Mouse (Mus musculus) CH12.LX (cell line): ENCODE results near the gene Atl1. TPM values are rescaled to one million over a fixed set of nuclear protein-coding genes. Genes with fewer than 3 reads are reported as not detected.

Source experiments
- DNase-seq: peaks from one replicate; pipeline ENCODE4 v3.0.0-alpha.2; 2013; ENCODE audit errors: extremely low read depth
- H3K27ac ChIP-seq: 2 replicates; pipeline ENCODE4 v1.5.1; 2012; ENCODE audit warnings: low read depth, mild to moderate bottlenecking, control low read depth, moderate library complexity; ENCODE audit not compliant: insufficient read depth
- H3K27me3 ChIP-seq: replicated peaks from 2 replicates; pipeline ENCODE3; 2012; ENCODE audit warnings: inconsistent platforms
- H3K36me3 ChIP-seq, 2 experiments: replicated peaks in 1 of 2; 2 replicates each; pipeline versions ENCODE3 to v1.6.1; 2012; ENCODE audit warnings: inconsistent platforms in 1 of 2, low read length in 1 of 2, mild to moderate bottlenecking in 1 of 2, mixed read lengths in 1 of 2, moderate library complexity in 1 of 2; ENCODE audit not compliant: control insufficient read depth in 1 of 2, insufficient read depth in 1 of 2
- H3K4me1 ChIP-seq, 2 experiments: 2 replicates each; pipeline ENCODE4 v1.6.1; 2012; ENCODE audit warnings: inconsistent platforms in 1 of 2, moderate library complexity in 1 of 2; ENCODE audit not compliant: insufficient read depth in 2 of 2, control insufficient read depth in 1 of 2
- H3K4me2 ChIP-seq: 2 replicates; pipeline ENCODE4 v1.6.1; 2012; ENCODE audit warnings: low read depth, mild to moderate bottlenecking, control low read depth; ENCODE audit not compliant: poor library complexity, insufficient read depth, severe bottlenecking
- H3K4me3 ChIP-seq, 3 experiments: fragments of 150-350 bp in 1 of 3; sonication (generic) in 1 of 3; replicated peaks in 1 of 3; 2 replicates each; pipeline versions ENCODE3 to v1.5.1; 2011 to 2012; ENCODE audit warnings: low read depth in 2 of 3, low read length in 2 of 3, mild to moderate bottlenecking in 2 of 3, moderate library complexity in 2 of 3, control low read depth in 1 of 3, improper control_type of control experiment in 1 of 3, inconsistent platforms in 1 of 3, mixed read lengths in 1 of 3; ENCODE audit not compliant: poor library complexity in 1 of 3
- H3K79me2 ChIP-seq: replicated peaks from 2 replicates; pipeline ENCODE4 v1.6.1; 2012; ENCODE audit warnings: mild to moderate bottlenecking, moderate library complexity; ENCODE audit not compliant: control insufficient read depth, poor library complexity, insufficient read depth, severe bottlenecking; ENCODE audit errors: extremely low read depth
- H3K9ac ChIP-seq: 2 replicates; pipeline ENCODE4 v1.6.1; 2012; ENCODE audit warnings: low read depth, mild to moderate bottlenecking, control low read depth, moderate library complexity; ENCODE audit not compliant: insufficient read depth
- H3K9me3 ChIP-seq: replicated peaks from 2 replicates; pipeline ENCODE3; 2012; ENCODE audit warnings: low read length, inconsistent platforms, mixed read lengths
- EP300 ChIP-seq: IDR thresholded peaks from 2 replicates; pipeline ENCODE4 v1.6.1; 2011; ENCODE audit warnings: low read length, improper control_type of control experiment
- ETS1 ChIP-seq: conservative IDR thresholded peaks from 2 replicates; pipeline ENCODE4 v1.6.1; 2012; ENCODE audit warnings: low read depth, mild to moderate bottlenecking, inconsistent platforms, low read length, improper control_type of control experiment, moderate library complexity
- GABPA ChIP-seq: IDR thresholded peaks from 2 replicates; pipeline ENCODE4 v1.6.1; 2012; ENCODE audit warnings: low read depth, low read length, improper control_type of control experiment, inconsistent platforms; ENCODE audit not compliant: insufficient replicate concordance
- HCFC1 ChIP-seq: IDR thresholded peaks from 2 replicates; pipeline ENCODE4 v1.6.1; 2012; ENCODE audit warnings: low read depth, mild to moderate bottlenecking, inconsistent platforms, low read length, improper control_type of control experiment
- IRF4 ChIP-seq: IDR thresholded peaks from 2 replicates; pipeline ENCODE4 v1.6.1; 2014; ENCODE audit warnings: low read depth, mild to moderate bottlenecking, inconsistent platforms, low read length, improper control_type of control experiment
- MAFK ChIP-seq: IDR thresholded peaks from 2 replicates; pipeline ENCODE4 v1.6.1; 2011; ENCODE audit warnings: low read length, improper control_type of control experiment; ENCODE audit not compliant: insufficient replicate concordance
- MAX ChIP-seq: IDR thresholded peaks from 2 replicates; pipeline ENCODE4 v1.6.1; 2011; ENCODE audit warnings: low read length, improper control_type of control experiment
- MEF2A ChIP-seq: IDR thresholded peaks from 2 replicates; pipeline ENCODE4 v1.6.1; 2014; ENCODE audit warnings: low read depth, mild to moderate bottlenecking, inconsistent platforms, low read length, improper control_type of control experiment, borderline replicate concordance
- MXI1 ChIP-seq: IDR thresholded peaks from 2 replicates; pipeline ENCODE4 v1.6.1; 2011; ENCODE audit warnings: mild to moderate bottlenecking, low read depth, low read length, improper control_type of control experiment
- NRF1 ChIP-seq: IDR thresholded peaks from 2 replicates; pipeline ENCODE4 v1.6.1; 2014; ENCODE audit warnings: low read depth, mild to moderate bottlenecking, inconsistent platforms, low read length, improper control_type of control experiment, moderate library complexity
- PAX5 ChIP-seq: IDR thresholded peaks from 2 replicates; pipeline ENCODE4 v1.6.1; 2012; ENCODE audit warnings: low read length, inconsistent platforms, mixed read lengths
- RAD21 ChIP-seq: IDR thresholded peaks from 2 replicates; pipeline ENCODE4 v1.6.1; 2011; ENCODE audit warnings: low read depth, mild to moderate bottlenecking, low read length, improper control_type of control experiment, moderate library complexity
- RCOR1 ChIP-seq: conservative IDR thresholded peaks from 2 replicates; pipeline ENCODE4 v1.6.1; 2012; ENCODE audit warnings: low read depth, mild to moderate bottlenecking, inconsistent platforms, low read length, improper control_type of control experiment
- TBP ChIP-seq: conservative IDR thresholded peaks from 2 replicates; pipeline ENCODE4 v1.6.1; 2011; ENCODE audit warnings: low read depth, low read length, improper control_type of control experiment
- UBTF ChIP-seq: IDR thresholded peaks from 2 replicates; pipeline ENCODE4 v1.6.1; 2012; ENCODE audit warnings: low read depth, mild to moderate bottlenecking, inconsistent platforms, low read length, improper control_type of control experiment, moderate library complexity
- USF2 ChIP-seq: conservative IDR thresholded peaks from 2 replicates; pipeline ENCODE4 v1.6.1; 2011; ENCODE audit warnings: low read depth, low read length, improper control_type of control experiment
- ZC3H11A ChIP-seq: IDR thresholded peaks from 2 replicates; pipeline ENCODE4 v1.6.1; 2012; ENCODE audit warnings: low read depth, mild to moderate bottlenecking, inconsistent platforms, low read length, improper control_type of control experiment
- ZKSCAN1 ChIP-seq: IDR thresholded peaks from 2 replicates; pipeline ENCODE4 v1.6.1; 2012; ENCODE audit warnings: low read depth, inconsistent platforms, low read length, improper control_type of control experiment, borderline replicate concordance
- ZNF384 ChIP-seq: IDR thresholded peaks from 2 replicates; pipeline ENCODE4 v1.6.1; 2012; ENCODE audit warnings: low read depth, low read length, improper control_type of control experiment, inconsistent platforms
- dilution Hi-C: fragments of 300-500 bp; cut with MboI; formaldehyde crosslinking; loops from 2 replicates; pipeline ENCODE4 v1.14.3; 2020; ENCODE audit warnings: low sequenced_read_pairs; ENCODE audit not compliant: extremely low pct_unique_long_range_greater_than_20kb, extremely low pct_ligation_motif_present
- in situ Hi-C: fragments of 300-500 bp; cut with MboI; formaldehyde crosslinking; loops from 3 replicates; pipeline ENCODE4 v1.14.3; 2019; ENCODE audit warnings: low sequenced_read_pairs, low pct_ligation_motif_present, low pct_unique_long_range_greater_than_20kb, mixed read lengths
- polyA plus RNA-seq: library from polyadenylated mRNA; unstranded; fragments of >175 nt; gene quantifications from 2 replicates; pipeline ENCODE4 v1.2.1, GENCODE M21; 2012; ENCODE audit warnings: low read depth; ENCODE audit not compliant: insufficient read length
- total RNA-seq, 2 experiments: library from RNA; depleted of rRNA; stranded (reverse); fragments of 300-350 nt in 1 of 2; fragments of >200 nt in 1 of 2; gene quantifications; 2 replicates each; pipeline ENCODE4 v1.2.3; 2012 to 2014

Atl1 gene
- total and polyA plus RNA-seq, 3 experiments, result 0.51 to 0.74 (median 0.64) TPM

GRCm38 (mm10) chr12:69968154-69968553, 75.7 kb downstream of the Atl1 start:
- H3K4me3 ChIP-seq, result no peak overlapping the region
- in situ Hi-C loops (no loop called here), dilution Hi-C loops (no loop called here)
- H3K4me1 ChIP-seq, result peaks cover 6 to 30% of the 10 kb centered on the region in 2 experiments; a peak in 3 of 4 replicates
- no peaks in the 10 kb centered on the region for H3K27me3 ChIP-seq
- TF ChIP-seq TBP, result no peak
- TF ChIP-seq GABPA, result no peak
- no peak for TF ChIP-seq NRF1
- TF ChIP-seq MXI1, result no peak
- TF ChIP-seq USF2, result no peak
- no peak for TF ChIP-seq ZNF384
- TF ChIP-seq IRF4, result no peak
- TF ChIP-seq HCFC1, result no peak
- H3K9ac ChIP-seq, result no peak overlapping the region
- H3K4me2 ChIP-seq, result no peak overlapping the region
- no peaks in the 10 kb centered on the region for H3K9me3 ChIP-seq
- no peak for DNase-seq
- no peak overlapping the region for H3K27ac ChIP-seq
- no peaks in the 10 kb centered on the region; the same call in 1 of the 2 replicates for H3K79me2 ChIP-seq
- peaks cover 50 to 85% of the 10 kb centered on the region in 2 experiments for H3K36me3 ChIP-seq

DNA sequence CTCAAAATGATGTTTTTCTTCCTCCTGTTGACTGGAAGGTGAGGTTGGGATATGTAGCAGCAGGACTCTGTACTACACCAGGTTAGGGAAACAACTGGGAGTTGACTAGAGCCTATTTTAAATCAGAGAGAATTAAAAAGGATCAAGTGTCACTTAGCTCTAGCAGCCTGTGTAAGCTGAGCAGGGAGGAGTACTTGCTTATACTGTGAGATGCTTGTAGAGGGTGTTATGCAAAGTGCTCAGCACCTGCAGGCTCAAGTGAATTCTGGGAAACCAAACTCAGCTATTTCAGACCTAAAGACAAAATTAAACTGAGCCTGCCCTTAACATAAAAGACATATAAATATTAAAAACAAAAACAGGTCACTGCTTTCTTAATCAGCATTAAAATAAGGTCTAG, 81.3 kb downstream of the Atl1 start:
- dilution Hi-C loops, result no loop called here
- Histone ChIP-seq H3K27me3 (no peaks in the 10 kb centered on the region), H3K9me3 (no peaks in the 10 kb centered on the region)
- TF ChIP-seq ZC3H11A (no peak), RAD21 (no peak), RCOR1 (no peak), HCFC1 (no peak), MAX (no peak), ETS1 (no peak), MEF2A (no peak), UBTF (no peak), MAFK (no peak), EP300 (no peak), ZKSCAN1 (no peak), PAX5 (no peak)
- TF ChIP-seq, all 38 proteins: peak for 0
- H3K4me2 ChIP-seq, result no peak overlapping the region
- H3K27ac ChIP-seq, result no peak overlapping the region
- no peak overlapping the region for H3K9ac ChIP-seq
- no peak overlapping the region for H3K4me3 ChIP-seq
- H3K4me1 ChIP-seq, result peaks cover 6 to 70% of the 10 kb centered on the region in 2 experiments; a peak in 3 of 4 replicates
- peaks cover 7% of the 10 kb centered on the region; the same call in 1 of the 2 replicates for H3K79me2 ChIP-seq
- DNase-seq, result no peak
- H3K36me3 ChIP-seq, result peaks cover 30 to 58% of the 10 kb centered on the region in 2 experiments
- in situ Hi-C loops, result no loop called here
